Mouse (Mus musculus) hindbrain, embryonic 16.5 days (tissue): ENCODE data around the gene Slc12a6. TPM values are rescaled to one million over a fixed set of nuclear protein-coding genes. Genes with fewer than 3 reads are reported as not detected.
"Not testable (repeated sequence)": the region's sequence is repeated elsewhere in the genome, so short reads cannot be mapped to it uniquely, and the experiment has no call there.

ENCODE experiments used
- ATAC-seq: fragments of 200-750 bp; cut with Nextera tagmentation; 2 replicates; pipeline ENCODE4 v1.8.0; 2017; ENCODE audit warnings: moderate TSS enrichment, moderate library complexity
- H3K27ac ChIP-seq: fragments of 300-500 bp; sonication (generic); 2 replicates; pipeline ENCODE4 v1.5.1; 2014; ENCODE audit warnings: low read depth, mild to moderate bottlenecking, control low read depth, low read length, moderate library complexity
- H3K27me3 ChIP-seq: fragments of 300-500 bp; sonication (generic); replicated peaks from 2 replicates; pipeline ENCODE4 v1.6.1; 2014; ENCODE audit warnings: low read length; ENCODE audit not compliant: control insufficient read depth, insufficient read depth
- H3K36me3 ChIP-seq: fragments of 300-500 bp; sonication (generic); 2 replicates; pipeline ENCODE4 v1.6.1; 2014; ENCODE audit warnings: mild to moderate bottlenecking, low read length, moderate library complexity, mixed read lengths; ENCODE audit not compliant: control insufficient read depth, insufficient read depth
- H3K4me1 ChIP-seq: fragments of 300-500 bp; sonication (generic); 2 replicates; pipeline ENCODE4 v1.6.1; 2014; ENCODE audit warnings: low read depth, low read length; ENCODE audit not compliant: control insufficient read depth, insufficient read depth
- H3K4me2 ChIP-seq: fragments of 300-500 bp; sonication (generic); 2 replicates; pipeline ENCODE4 v1.6.1; 2014; ENCODE audit warnings: mild to moderate bottlenecking, low read length, control low read depth, moderate library complexity
- H3K4me3 ChIP-seq: fragments of 300-500 bp; sonication (generic); 2 replicates; pipeline ENCODE4 v1.5.1; 2014; ENCODE audit warnings: mild to moderate bottlenecking, low read length, control low read depth, moderate library complexity
- H3K9ac ChIP-seq: fragments of 300-500 bp; sonication (generic); 2 replicates; pipeline ENCODE4 v1.6.1; 2014; ENCODE audit warnings: low read depth, mild to moderate bottlenecking, control low read depth, low read length, moderate library complexity
- H3K9me3 ChIP-seq: fragments of 300-500 bp; sonication (generic); 2 replicates; pipeline ENCODE4 v1.6.1; 2014; ENCODE audit warnings: mild to moderate bottlenecking, low read length, moderate library complexity; ENCODE audit not compliant: control insufficient read depth
- WGBS: fragments of 180-500 bp; shearing (Covaris S2); extraction: QIAGEN DNeasy Blood & Tissue Kit; methylation state at CpG from one replicate; pipeline ENCODE4 v1.1.7; 2014; 5-methylcytosine and 5-hydroxymethylcytosine counted together
- polyA plus RNA-seq: library from polyadenylated mRNA; unstranded; fragments of >200 nt; fragmentation: Nextera tagmentation; extraction: Ambion mirVana; gene quantifications from 2 replicates; pipeline ENCODE4 v1.2.1, GENCODE M21; 2015

The Slc12a6 gene
- polyA plus RNA-seq, 1 experiment from 2014 or later: 14.7 TPM

DNA sequence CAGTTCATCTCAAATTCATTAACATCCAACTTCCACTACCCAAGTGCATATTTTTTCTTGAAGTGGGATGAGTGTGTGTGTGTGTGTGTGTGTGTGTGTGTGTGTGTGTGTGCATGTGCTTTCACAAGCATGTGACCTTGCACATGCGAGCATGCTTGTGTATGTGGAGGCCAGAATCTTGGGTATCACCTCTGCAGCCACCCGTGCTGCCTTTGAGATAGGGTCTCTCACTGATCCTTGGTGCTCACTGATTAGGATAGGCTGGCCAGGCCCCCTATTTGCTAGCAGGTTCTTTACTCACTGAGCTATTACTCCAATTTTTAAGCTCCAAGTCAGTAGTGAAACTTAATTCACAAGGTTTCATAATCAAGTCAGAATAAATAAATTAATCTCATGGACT is 7.3 kb downstream of the Slc12a6 start:
- Histone ChIP-seq H3K9ac (no peak overlapping the region), H3K4me1 (peaks cover 9% of the 10 kb centered on the region), H3K4me3 (no peak overlapping the region), H3K27me3 (no peaks in the 10 kb centered on the region), H3K36me3 (no peaks in the 10 kb centered on the region), H3K9me3 (no peaks in the 10 kb centered on the region), H3K4me2 (no peak overlapping the region), H3K27ac (no peak overlapping the region)
- 93% methylated on average over 2 of the region's 2 CpGs for WGBS
- ATAC-seq: no peak

DNA sequence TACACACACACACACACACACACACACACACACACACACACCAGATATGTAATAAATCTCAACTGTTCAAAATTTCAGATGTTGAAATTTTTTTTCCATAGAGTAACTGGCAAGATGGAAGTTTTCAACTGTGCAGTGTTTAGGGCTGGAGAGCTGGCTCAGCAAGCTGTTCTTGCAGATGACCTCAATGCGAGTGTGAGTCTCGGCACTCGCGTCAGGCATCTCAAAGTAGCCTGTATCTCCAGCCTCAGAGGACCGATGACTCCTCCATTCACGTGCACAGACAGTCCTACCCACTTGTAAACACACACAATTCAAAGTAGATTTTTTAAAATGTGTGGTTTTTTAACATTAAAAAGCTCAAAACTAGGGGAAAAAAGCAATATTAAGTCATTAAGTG is 7.8 kb downstream of the Slc12a6 start:
- Histone ChIP-seq H3K27me3 (no peaks in the 10 kb centered on the region), H3K4me2 (no peak overlapping the region), H3K27ac (no peak overlapping the region), H3K4me1 (peaks cover 6% of the 10 kb centered on the region), H3K4me3 (no peak overlapping the region), H3K9ac (no peak overlapping the region), H3K9me3 (no peaks in the 10 kb centered on the region), H3K36me3 (no peaks in the 10 kb centered on the region)
- ATAC-seq: no peak
- 94% methylated on average over 6 of the region's 6 CpGs for WGBS

GRCm38 (mm10) chr2:112276870-112277269 is 11.2 kb downstream of the Slc12a6 start:
- H3K36me3 ChIP-seq: no peaks in the 10 kb centered on the region
- 85% methylated on average over 3 of the region's 3 CpGs for WGBS
- no peaks in the 10 kb centered on the region for H3K27me3 ChIP-seq
- ATAC-seq: no peak
- H3K9me3 ChIP-seq: no peaks in the 10 kb centered on the region
- H3K9ac ChIP-seq: no peak overlapping the region
- H3K4me2 ChIP-seq: no peak overlapping the region
- no peak overlapping the region for H3K4me3 ChIP-seq
- no peaks in the 10 kb centered on the region for H3K4me1 ChIP-seq
- H3K27ac ChIP-seq: no peak overlapping the region

DNA sequence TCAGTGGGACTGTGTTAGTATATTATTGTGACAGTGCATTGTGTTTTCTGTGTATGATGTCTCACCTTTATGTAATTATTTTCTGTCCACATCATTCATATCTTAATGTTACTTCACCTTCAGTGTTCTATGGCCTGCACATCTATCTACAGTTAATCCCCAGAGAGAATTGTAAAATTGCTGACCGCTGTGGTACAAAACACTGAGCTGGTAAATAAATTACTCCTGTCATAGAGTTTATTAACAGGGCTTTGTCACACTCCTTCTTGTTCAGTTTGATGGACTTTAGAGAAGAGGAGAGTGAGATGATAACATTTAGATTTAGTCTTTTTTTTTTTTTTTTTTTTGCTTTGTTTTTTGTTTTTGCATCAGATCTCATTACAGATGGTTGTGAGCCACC is 17.2 kb downstream of the Slc12a6 start:
- Histone ChIP-seq H3K9ac (no peak overlapping the region), H3K9me3 (no peaks in the 10 kb centered on the region), H3K4me3 (no peak overlapping the region), H3K27ac (no peak overlapping the region), H3K27me3 (no peaks in the 10 kb centered on the region), H3K4me1 (peaks cover 8% of the 10 kb centered on the region), H3K4me2 (no peak overlapping the region), H3K36me3 (no peaks in the 10 kb centered on the region)
- ATAC-seq: no peak
- 80% methylated on average over 1 of the region's 1 CpGs for WGBS

- H3K9ac ChIP-seq: peak overlapping the region; percentile 52
- peak overlapping the region; percentile 42 for H3K4me3 ChIP-seq
- peaks cover 8% of the 10 kb centered on the region for H3K4me1 ChIP-seq
- H3K27ac ChIP-seq: no peak overlapping the region
- under 1% methylated on average over 21 of the region's 21 CpGs for WGBS
- H3K27me3 ChIP-seq: no peaks in the 10 kb centered on the region
- peak overlapping the region; percentile 87 for H3K4me2 ChIP-seq
- no peaks in the 10 kb centered on the region for H3K36me3 ChIP-seq
- ATAC-seq: peak; percentile 90
- H3K9me3 ChIP-seq: no peaks in the 10 kb centered on the region
Observed at GRCm38 (mm10) chr2:112284363-112285030, 18.9 kb downstream of the Slc12a6 start.

DNA sequence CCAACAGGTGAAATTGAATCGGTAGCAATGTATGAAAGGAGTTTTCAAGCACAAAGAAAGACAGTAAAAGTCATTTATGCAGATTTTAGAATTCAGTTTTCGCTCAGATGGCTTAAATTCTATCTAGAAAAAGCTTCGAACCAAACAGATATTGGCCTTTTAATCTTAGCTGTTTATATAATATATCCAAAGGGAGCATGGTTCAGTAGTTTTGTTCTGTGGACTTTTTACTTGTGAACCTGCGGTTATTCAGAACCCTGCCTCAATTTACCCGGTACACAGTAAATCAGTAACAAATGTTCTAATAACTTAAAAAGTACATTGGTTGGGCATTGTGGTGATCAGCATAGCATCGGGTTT is 19.4 kb downstream of the Slc12a6 start:
- ATAC-seq: no peak
- H3K27me3 ChIP-seq: no peaks in the 10 kb centered on the region
- no peak overlapping the region for H3K9ac ChIP-seq
- peak overlapping the region; percentile 87 for H3K4me2 ChIP-seq
- WGBS: 64% methylated on average over 6 of the region's 6 CpGs
- H3K36me3 ChIP-seq: no peaks in the 10 kb centered on the region
- H3K4me3 ChIP-seq: peak overlapping the region; percentile 42; the same call in 1 of the 2 replicates
- H3K9me3 ChIP-seq: no peaks in the 10 kb centered on the region
- no peak overlapping the region for H3K27ac ChIP-seq
- H3K4me1 ChIP-seq: peaks cover 8% of the 10 kb centered on the region

DNA sequence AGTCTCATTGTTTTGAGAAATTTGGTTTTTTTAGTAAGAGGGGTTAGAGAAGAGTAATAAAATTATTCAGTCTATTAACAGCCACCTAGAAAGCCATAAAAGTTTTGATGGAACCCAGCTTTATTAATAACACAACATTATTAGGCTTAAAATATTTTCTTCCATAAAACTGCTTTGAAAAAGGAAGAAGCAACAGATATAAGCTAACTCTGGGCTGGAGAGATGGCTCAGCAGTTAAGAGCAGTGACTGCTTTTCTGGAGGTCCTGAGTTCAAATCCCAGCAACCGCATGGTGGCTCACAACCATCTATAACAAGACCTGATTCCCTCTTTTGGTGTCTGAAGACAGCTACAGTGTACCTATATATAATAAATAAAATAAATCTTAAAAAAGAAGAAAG is 20.4 kb downstream of the Slc12a6 start:
- H3K36me3 ChIP-seq, H3K9ac ChIP-seq, H3K27me3 ChIP-seq, ATAC-seq, H3K4me2 ChIP-seq, H3K4me1 ChIP-seq, H3K4me3 ChIP-seq, H3K27ac ChIP-seq, H3K9me3 ChIP-seq: not testable (repeated sequence)
- WGBS: 97% methylated on average over 1 of the region's 1 CpGs

GRCm38 (mm10) chr2:112287059-112287458 is 21.4 kb downstream of the Slc12a6 start:
- H3K36me3 ChIP-seq: no peaks in the 10 kb centered on the region
- WGBS: 67% methylated on average over 4 of the region's 4 CpGs
- no peak overlapping the region for H3K4me2 ChIP-seq
- no peaks in the 10 kb centered on the region for H3K27me3 ChIP-seq
- ATAC-seq: no peak
- no peak overlapping the region for H3K9ac ChIP-seq
- H3K27ac ChIP-seq: no peak overlapping the region
- H3K9me3 ChIP-seq: no peaks in the 10 kb centered on the region
- H3K4me3 ChIP-seq: no peak overlapping the region
- peaks cover 8% of the 10 kb centered on the region for H3K4me1 ChIP-seq

DNA sequence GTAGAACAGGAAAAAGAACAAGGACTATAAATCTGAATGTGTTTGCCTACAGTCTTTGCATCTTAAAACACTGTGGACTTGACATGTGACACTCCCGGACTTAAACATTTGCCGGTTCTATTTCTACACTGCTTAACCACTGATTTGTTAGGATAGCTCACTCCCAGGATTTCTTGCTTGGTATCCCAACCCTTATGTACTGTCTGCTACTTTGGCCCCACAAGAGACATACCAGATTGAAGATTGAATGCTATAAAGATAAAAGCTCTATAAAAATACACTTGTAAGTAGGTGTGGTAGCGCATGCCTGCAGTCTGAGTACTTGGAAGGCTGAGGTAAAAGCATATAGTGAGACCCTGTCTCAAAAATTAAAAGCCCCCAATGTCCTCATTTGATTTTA is 23.9 kb downstream of the Slc12a6 start:
- Histone ChIP-seq H3K4me1 (peaks cover 4% of the 10 kb centered on the region), H3K4me2 (no peak overlapping the region), H3K27ac (no peak overlapping the region), H3K27me3 (no peaks in the 10 kb centered on the region), H3K36me3 (no peaks in the 10 kb centered on the region), H3K9ac (no peak overlapping the region), H3K4me3 (no peak overlapping the region), H3K9me3 (no peaks in the 10 kb centered on the region)
- no peak for ATAC-seq
- 95% methylated on average over 3 of the region's 3 CpGs for WGBS

DNA sequence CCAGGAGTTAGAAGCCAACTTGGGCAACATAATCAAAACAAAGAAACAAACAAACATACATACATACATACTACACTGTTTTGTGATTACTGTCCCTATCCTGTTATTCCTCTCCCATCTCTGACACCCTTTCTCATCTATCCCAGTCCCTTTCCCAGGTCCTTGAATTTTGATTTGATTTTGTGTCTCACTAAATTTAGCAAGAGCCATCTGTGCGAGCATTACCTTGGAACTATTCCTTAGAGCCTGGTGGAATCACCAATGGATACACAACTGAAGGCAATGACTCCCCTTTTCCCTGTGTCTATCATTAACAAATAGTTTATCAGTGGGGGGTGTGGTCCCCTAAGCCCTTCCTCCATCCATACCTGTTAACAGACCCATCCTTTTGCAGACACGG is 27.2 kb downstream of the Slc12a6 start:
- no peak overlapping the region for H3K27ac ChIP-seq
- H3K27me3 ChIP-seq: no peaks in the 10 kb centered on the region
- no peak overlapping the region for H3K9ac ChIP-seq
- no peaks in the 10 kb centered on the region for H3K4me1 ChIP-seq
- 86% methylated on average over 2 of the region's 2 CpGs for WGBS
- no peaks in the 10 kb centered on the region for H3K36me3 ChIP-seq
- no peaks in the 10 kb centered on the region for H3K9me3 ChIP-seq
- no peak for ATAC-seq
- no peak overlapping the region for H3K4me3 ChIP-seq
- H3K4me2 ChIP-seq: no peak overlapping the region
